Mouse (Mus musculus) olfactory bulb, adult 2 months (tissue): Measurements from ENCODE around the gene Mlec.

Source experiments
- CTCF ChIP-seq: fragments of 200-500 bp; IDR thresholded peaks from 2 replicates; pipeline ENCODE4 v1.5.1; 2012; ENCODE audit warnings: low read depth, mild to moderate bottlenecking, low read length, moderate library complexity; ENCODE audit not compliant: insufficient read depth
- POLR2A ChIP-seq: fragments of 200-500 bp; IDR thresholded peaks from 2 replicates; pipeline ENCODE4 v1.6.1; 2012; ENCODE audit warnings: mild to moderate bottlenecking, low read depth, low read length, moderate library complexity; ENCODE audit not compliant: insufficient read depth

- TF ChIP-seq POLR2A (no peak), CTCF (no peak)
Measured at GRCm38 (mm10) chr5:115139124-115139523, 18.9 kb downstream of the Mlec start.
